Mouse (Mus musculus): Measurements from ENCODE around the gene Rffl.
"Not testable (repeated sequence)": the region's sequence is repeated elsewhere in the genome, so short reads cannot be mapped to it uniquely, and the experiment has no call there.

Gene Rffl

DNA sequence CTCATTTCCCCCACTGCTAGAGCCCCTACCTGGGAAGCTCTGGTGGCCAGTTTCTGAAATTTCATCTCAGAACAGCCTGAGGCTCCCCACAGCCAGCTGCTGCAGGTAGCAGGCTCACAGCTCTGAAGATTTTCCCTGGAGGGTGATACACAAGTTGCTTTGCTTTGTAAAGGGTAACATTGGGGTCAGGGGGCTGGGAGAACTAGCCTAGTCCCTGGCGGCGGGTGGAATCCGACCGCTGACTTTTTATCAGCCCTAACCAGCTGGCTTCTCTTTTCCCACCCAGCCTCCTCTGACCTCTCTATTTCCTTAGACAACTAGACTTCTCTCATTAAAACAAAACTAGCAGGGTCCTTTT lies 25.0 kb downstream of the Rffl start:
- no peak for DNase-seq (ENCODE audit: low read depth, low spot score)

DNA sequence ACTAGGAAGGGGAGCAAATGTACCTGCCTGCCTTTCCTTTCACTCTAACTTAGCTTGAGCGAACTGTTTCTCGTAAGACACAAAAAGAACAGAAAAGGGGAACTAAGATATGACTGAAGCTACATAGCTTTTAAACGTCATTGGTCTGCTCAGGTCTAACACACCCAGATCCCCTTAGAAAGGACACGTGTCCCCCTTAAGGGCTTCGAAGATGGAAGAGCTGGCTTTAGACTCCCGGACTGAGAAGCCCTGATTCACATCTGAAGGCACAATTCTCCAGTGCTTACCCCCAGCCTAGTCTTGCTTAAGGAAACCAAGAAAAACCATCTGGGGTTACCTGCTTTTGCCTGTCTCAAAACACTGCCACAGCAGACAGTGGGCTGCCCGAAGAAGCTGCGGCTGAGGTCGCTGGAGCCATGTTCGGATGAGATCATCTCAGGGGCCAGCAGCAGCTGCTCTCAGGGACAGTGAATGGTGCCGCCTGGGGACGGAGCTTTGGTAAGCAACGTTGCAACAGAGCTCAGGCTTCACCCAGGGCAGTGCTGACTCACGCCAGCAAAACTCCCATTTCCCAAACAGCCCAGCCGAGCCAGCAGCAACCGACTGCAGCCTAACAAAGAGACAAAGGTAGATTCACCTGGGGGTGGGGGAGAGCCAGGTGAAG lies 25.5 kb downstream of the Rffl start:
- DNase-seq (ENCODE audit: low read depth, low spot score): no peak

DNA sequence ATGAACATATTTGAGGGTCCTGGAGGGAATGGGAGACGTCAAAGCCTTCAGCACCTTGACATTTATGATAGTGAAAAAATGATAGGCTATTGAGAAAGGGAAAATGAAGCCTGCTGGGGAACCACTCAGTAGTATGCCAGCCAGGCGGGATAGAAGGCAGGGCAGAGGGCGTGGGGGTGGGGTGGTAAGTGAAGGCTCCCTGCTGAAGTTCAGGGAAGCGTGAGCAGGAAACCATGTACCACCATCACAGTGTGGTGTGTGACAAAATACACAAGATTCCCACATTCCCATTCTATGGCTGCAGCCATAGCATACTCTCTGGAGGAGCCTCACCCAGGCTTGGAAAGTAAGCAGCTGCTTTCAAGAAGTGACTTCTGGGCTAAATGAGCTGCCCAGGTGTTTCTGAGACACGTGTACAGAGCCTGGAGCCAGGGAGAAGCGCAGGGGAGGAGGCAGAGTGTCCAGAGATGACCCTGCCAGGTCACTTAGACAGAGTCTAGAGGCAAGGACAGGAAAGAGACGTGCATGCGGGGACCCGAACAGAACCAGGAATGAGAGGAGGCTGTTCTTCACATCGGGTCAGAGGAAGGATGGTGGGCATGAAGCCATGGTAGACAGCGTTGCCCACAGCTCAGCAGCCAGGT lies 26.1 kb downstream of the Rffl start:
- DNase-seq (ENCODE audit: low read depth, low spot score): no peak

- DNase-seq (ENCODE audit: low read depth, low spot score): no peak
Measured at GRCm38 (mm10) chr11:82838511-82838910, 32.5 kb downstream of the Rffl start.

DNA sequence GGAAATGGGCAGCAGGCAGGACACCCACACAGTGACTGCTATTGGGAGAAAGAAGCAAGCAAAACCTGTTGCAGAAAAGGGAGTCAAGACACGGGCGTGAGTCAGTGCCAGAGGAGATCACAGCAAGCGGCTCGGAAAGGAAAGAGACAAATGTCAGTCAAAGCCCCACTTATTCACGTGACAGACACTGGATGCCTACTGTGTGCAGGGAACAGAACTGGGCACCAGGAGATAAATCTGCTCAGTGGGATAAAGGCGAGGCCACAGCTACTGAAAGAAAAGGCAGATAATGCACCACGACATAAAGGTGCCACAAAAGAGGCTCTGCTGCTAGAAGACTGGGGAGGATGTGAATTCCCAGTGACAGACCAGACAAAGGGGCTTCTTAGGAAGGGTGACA lies 33.2 kb downstream of the Rffl start:
- DNase-seq (ENCODE audit: low read depth, low spot score): no peak

DNA sequence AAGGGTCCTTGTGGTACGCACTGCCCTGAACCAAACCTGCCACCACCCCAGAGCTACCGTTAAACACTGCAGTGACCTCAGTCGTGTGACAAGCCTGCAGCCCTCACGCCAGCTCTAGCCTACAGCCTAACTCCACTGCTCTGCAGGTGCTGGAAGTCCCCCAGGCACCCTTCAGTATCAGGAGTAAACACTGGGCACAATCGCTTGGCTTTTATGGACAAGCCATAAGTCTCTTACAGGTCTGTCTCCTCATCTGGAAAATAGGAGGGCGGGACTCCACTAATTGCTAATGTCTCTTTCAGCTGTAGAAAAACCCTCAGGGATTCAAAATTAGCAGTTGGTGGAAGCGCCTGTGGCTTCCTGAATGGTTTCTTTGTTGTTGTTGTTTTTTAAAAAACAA lies 33.8 kb downstream of the Rffl start:
- no peak for DNase-seq (ENCODE audit: low read depth, low spot score)

DNA sequence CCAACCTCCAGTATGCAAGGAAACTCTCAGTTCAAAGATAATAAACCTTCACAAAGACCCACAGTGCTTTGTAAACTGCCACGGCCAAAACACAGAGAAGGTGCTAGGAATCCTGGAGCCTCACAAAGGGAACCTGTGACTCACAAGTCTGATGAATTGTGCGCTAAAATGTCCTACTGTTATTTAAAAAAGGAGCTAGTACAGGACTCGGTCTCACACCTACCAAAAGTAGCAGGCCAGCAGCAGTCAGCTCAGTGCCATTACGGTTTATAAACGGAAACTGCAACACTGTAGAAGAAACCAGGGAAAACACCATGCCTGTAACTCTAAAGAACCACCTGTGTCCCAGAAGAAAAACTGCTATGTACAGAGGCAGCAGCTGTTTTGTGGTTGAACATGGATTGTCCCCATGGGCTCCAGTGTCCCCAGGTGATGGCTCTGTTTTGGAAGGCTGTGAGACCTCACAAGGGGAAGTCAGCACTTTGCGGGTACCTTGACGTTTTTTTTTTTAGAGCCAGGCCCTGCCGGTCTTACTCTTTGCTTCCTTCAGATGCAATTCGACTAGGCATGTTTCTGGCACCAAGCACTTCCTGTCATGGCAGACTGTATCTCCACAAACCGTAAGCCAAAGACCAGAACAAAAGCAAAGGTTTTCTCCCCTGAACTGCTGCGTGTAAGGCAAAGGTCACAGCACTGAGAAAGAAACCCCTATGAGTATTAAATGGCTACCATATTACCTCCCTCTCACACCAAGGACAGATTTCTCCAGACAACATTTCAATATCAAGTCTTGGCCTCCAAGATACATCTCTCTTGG lies 35.2 kb downstream of the Rffl start:
- DNase-seq (ENCODE audit: low read depth, low spot score): no peak

- DNase-seq (ENCODE audit: low read depth, low spot score): not testable (repeated sequence)
Measured at GRCm38 (mm10) chr11:82834359-82834758, 36.7 kb downstream of the Rffl start.

GRCm38 (mm10) chr11:82833929-82834328 lies 37.1 kb downstream of the Rffl start:
- DNase-seq (ENCODE audit: low read depth, low spot score): no peak

GRCm38 (mm10) chr11:82832402-82832801 lies 38.6 kb downstream of the Rffl start:
- not testable (repeated sequence) for DNase-seq (ENCODE audit: low read depth, low spot score)

GRCm38 (mm10) chr11:82831008-82831893 lies 39.8 kb downstream of the Rffl start:
- DNase-seq (ENCODE audit: low read depth, low spot score): no peak

GRCm38 (mm10) chr11:82826818-82827217 lies 44.2 kb downstream of the Rffl start:
- DNase-seq (ENCODE audit: low read depth, low spot score): no peak

GRCm38 (mm10) chr11:82820788-82821456 lies 50.1 kb downstream of the Rffl start:
- no peak for DNase-seq (ENCODE audit: low read depth, low spot score)

DNA sequence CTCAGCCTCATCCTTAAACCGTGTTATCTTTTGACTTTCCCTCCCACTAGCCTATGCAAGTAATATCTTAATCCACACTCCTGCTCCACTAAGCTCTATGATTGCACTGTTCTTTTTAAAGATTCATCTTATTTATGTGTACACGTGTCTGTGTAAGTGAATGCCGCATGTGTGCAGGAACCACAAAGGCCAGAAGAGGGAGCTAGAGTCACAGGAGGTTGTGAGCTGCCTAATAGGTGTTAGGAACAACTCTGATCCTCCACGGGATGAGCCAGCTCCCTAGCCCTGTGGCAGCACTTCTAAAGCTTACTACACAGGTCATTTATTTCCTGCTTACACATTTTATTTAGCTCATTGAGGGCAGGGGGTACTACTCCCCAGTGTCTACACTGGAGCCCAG lies 51.7 kb downstream of the Rffl start:
- peak; percentile 53 for DNase-seq (ENCODE audit: low read depth, low spot score)

- DNase-seq (ENCODE audit: low read depth, low spot score): no peak
Measured at GRCm38 (mm10) chr11:82808485-82808884, 62.5 kb downstream of the Rffl start.

- DNase-seq (ENCODE audit: low read depth, low spot score): no peak
Measured at GRCm38 (mm10) chr11:82807370-82807769, 63.6 kb downstream of the Rffl start.

GRCm38 (mm10) chr11:82806656-82807055 lies 64.4 kb downstream of the Rffl start:
- no peak for DNase-seq (ENCODE audit: low read depth, low spot score)

GRCm38 (mm10) chr11:82783453-82783852 lies 87.6 kb downstream of the Rffl start:
- no peak for DNase-seq (ENCODE audit: low read depth, low spot score)

GRCm38 (mm10) chr11:82782197-82782596 lies 88.8 kb downstream of the Rffl start:
- DNase-seq (ENCODE audit: low read depth, low spot score): no peak

DNA sequence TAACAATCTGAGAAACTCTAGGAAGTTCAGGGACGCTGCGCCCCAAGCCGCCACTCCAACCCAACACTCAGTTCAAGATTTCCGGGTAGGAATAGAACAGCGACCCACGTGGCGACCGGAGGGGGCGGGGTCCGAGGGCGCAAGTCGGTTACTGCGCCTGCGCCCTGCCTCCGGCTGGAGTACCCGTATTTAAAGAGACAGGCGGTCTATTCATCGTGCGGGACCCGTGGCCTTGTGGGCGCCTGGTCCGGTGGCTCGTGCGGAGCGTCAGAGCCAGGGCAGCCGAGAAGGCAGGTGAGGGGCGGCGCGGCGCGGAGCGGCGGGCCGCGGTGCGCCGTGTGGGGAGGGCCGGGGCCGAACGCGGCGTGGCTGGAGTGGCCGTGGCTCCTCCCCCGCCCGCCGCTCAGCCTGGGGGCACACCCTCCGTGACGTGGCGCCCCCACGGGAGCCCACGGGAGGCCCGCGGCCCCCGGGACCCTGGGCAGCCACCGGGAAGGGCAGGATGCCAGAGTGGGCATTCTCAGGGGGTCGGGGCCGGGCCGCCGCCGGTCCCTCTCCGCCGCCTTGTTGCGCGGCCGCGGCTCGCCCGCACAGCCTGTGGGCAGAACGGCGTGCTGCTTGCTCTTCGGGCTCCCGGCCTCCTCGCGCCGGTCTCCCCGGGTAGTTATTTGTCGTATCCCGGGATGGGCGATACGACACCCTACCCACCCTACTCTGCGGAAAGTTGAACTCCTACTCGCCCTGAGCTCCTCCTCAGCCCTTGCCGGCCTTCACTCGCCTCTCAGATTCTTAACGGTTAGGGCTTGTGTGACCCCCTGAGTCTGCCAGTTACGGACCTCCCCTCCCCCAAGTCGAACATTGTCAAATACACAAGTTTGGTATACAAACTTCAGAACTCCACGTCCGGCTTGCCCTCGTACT lies 89.8 kb downstream of the Rffl start, which contains the start of gene Lig3:
Gene Lig3, plus strand, starts transcription at position 126 of the 921 bp plus-strand sequence.
- peak; percentile 93 for DNase-seq (ENCODE audit: low read depth, low spot score)

Measured in forelimb bud, embryonic 11.5 days (tissue).